Mouse (Mus musculus) liver, embryonic 16.5 days (tissue): ENCODE measurements at regions not wholly inside any gene's neighbourhood (a gene's known extent, or its start where the extent isn't known, plus 50 kb on each side); places are given as distances from the start of the nearest gene placed in this dataset.

Experiments
- ATAC-seq: fragments of 200-750 bp; cut with Nextera tagmentation; 2 replicates; pipeline ENCODE4 v1.8.0; 2017; ENCODE audit warnings: low read depth, mild to moderate bottlenecking, moderate number of reproducible peaks, moderate library complexity
- H3K27ac ChIP-seq: fragments of 300-500 bp; sonication (generic); 2 replicates; pipeline ENCODE4 v1.5.1; 2014; ENCODE audit warnings: mild to moderate bottlenecking, low read length
- H3K27me3 ChIP-seq: fragments of 300-500 bp; sonication (generic); 2 replicates; pipeline ENCODE4 v1.6.1; 2014; ENCODE audit warnings: low read depth, low read length, mixed read lengths; ENCODE audit not compliant: control insufficient read depth, insufficient read depth
- H3K36me3 ChIP-seq: fragments of 300-500 bp; sonication (generic); 2 replicates; pipeline ENCODE4 v1.6.1; 2014; ENCODE audit warnings: mild to moderate bottlenecking; ENCODE audit not compliant: control insufficient read depth, insufficient read depth
- H3K4me1 ChIP-seq: fragments of 300-500 bp; sonication (generic); 2 replicates; pipeline ENCODE4 v1.6.1; 2014; ENCODE audit warnings: low read depth, low read length, mixed read lengths; ENCODE audit not compliant: control insufficient read depth
- H3K4me2 ChIP-seq: fragments of 300-500 bp; sonication (generic); 2 replicates; pipeline ENCODE4 v1.6.1; 2014; ENCODE audit warnings: low read depth, low read length, mixed read lengths
- H3K4me3 ChIP-seq: fragments of 300-500 bp; sonication (generic); 2 replicates; pipeline ENCODE4 v1.5.1; 2014; ENCODE audit warnings: low read depth, mild to moderate bottlenecking, low read length
- H3K9ac ChIP-seq: fragments of 300-500 bp; sonication (generic); 2 replicates; pipeline ENCODE4 v1.6.1; 2014; ENCODE audit warnings: low read depth, low read length
- H3K9me3 ChIP-seq: fragments of 300-500 bp; sonication (generic); replicated peaks from 2 replicates; pipeline ENCODE4 v1.6.1; 2016; ENCODE audit warnings: low read length; ENCODE audit not compliant: control insufficient read depth
- WGBS: fragments of 180-500 bp; shearing (Covaris S2); extraction: QIAGEN DNeasy Blood & Tissue Kit; methylation state at CpG from one replicate; pipeline ENCODE4 v1.1.7; 2014; ENCODE audit not compliant: insufficient replicate concordance; 5-methylcytosine and 5-hydroxymethylcytosine counted together

DNA sequence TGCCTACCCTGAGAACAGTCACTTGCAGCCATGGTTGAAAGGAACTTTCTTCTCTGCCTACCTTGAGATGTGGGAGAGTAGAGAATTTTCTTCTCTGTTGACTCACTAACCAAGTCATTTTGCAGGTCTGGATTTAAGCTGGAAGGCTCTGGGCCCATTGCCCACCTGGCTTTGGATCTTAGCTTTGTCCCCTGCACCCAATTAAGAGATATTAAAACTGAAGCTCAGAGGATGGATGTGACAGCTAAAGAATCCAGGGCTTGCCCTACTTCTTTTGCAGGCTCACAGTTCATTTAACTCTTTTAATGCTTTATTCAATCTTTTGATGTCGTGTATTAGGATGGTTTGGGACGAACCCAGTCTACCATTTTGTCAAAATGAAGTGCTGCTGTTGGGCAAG lies 58.8 kb upstream of the Gnao1 start:
- Histone ChIP-seq H3K9ac (no peak overlapping the region), H3K4me1 (no peaks in the 10 kb centered on the region), H3K27ac (no peak overlapping the region), H3K27me3 (no peaks in the 10 kb centered on the region), H3K36me3 (no peaks in the 10 kb centered on the region), H3K9me3 (no peaks in the 10 kb centered on the region), H3K4me2 (no peak overlapping the region), H3K4me3 (no peak overlapping the region)
- WGBS = 53% methylated on average over 2 of the region's 2 CpGs
- ATAC-seq = no peak

DNA sequence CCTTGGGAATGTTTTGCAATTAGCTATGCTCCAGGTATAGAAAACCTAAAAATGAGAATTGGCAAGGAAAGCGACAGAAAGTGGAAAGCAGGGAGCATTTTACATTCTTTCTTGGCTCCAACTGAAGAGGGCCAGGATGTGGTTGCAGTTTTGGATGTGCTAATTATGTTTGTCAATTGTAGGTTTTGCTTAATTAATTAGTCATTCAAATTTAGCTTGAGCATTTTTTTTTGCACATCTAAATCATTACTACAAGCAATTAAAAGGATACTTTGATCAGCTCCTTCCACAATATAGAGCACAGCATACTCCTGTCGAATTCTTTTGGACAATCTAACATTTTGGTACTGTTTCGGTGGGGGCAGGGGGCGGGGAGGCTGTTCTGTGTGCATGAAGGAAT lies 53.8 kb upstream of the Gnao1 start:
- Histone ChIP-seq H3K27me3 (no peaks in the 10 kb centered on the region), H3K9ac (no peak overlapping the region), H3K36me3 (no peaks in the 10 kb centered on the region), H3K4me2 (no peak overlapping the region), H3K9me3 (no peaks in the 10 kb centered on the region), H3K4me1 (no peaks in the 10 kb centered on the region), H3K4me3 (no peak overlapping the region), H3K27ac (no peak overlapping the region)
- 68% methylated on average over 4 of the region's 4 CpGs for WGBS
- no peak for ATAC-seq
